Mouse (Mus musculus) spleen, postnatal 10 days (tissue): ENCODE results near the gene Grb2.

Experiments used
- DNase-seq, 2 experiments: peaks; one replicate each; pipeline ENCODE4 v3.0.0; 2021 to 2022; ENCODE audit warnings: low spot score in 2 of 2

Gene Grb2

GRCm38 (mm10) chr11:115712674-115713298 lies 4.4 kb upstream of the Grb2 start:
- no peak for DNase-seq

GRCm38 (mm10) chr11:115712268-115712667 lies 3.9 kb upstream of the Grb2 start:
- no peak for DNase-seq

- no peak for DNase-seq
Observed at GRCm38 (mm10) chr11:115711133-115711532, 2.7 kb upstream of the Grb2 start.

- no peak for DNase-seq
Observed at GRCm38 (mm10) chr11:115709829-115710559, 1.6 kb upstream of the Grb2 start.

- peak; percentile 47 to 61 for DNase-seq
Observed at GRCm38 (mm10) chr11:115708956-115709828, 795 bp upstream of the Grb2 start.

GRCm38 (mm10) chr11:115707313-115708208 lies 836 bp downstream of the Grb2 start:
- peak; percentile 61 to 66 for DNase-seq

- DNase-seq = no peak
Observed at GRCm38 (mm10) chr11:115706584-115706983, 1.8 kb downstream of the Grb2 start.

- DNase-seq = peak in 1 of 2 experiments; percentile 35
Observed at GRCm38 (mm10) chr11:115705561-115705960, 2.8 kb downstream of the Grb2 start.

- DNase-seq = no peak
Observed at GRCm38 (mm10) chr11:115704648-115705047, 3.7 kb downstream of the Grb2 start.

- DNase-seq = no peak
Observed at GRCm38 (mm10) chr11:115703466-115703865, 4.9 kb downstream of the Grb2 start.

GRCm38 (mm10) chr11:115698986-115699728 lies 9.2 kb downstream of the Grb2 start:
- peak; percentile 49 to 84 for DNase-seq

GRCm38 (mm10) chr11:115697722-115698121 lies 10.7 kb downstream of the Grb2 start:
- no peak for DNase-seq

GRCm38 (mm10) chr11:115697091-115697490 lies 11.3 kb downstream of the Grb2 start:
- no peak for DNase-seq

GRCm38 (mm10) chr11:115696471-115696870 lies 11.9 kb downstream of the Grb2 start:
- no peak for DNase-seq

- DNase-seq = no peak
Observed at GRCm38 (mm10) chr11:115693979-115694578, 14.3 kb downstream of the Grb2 start.

GRCm38 (mm10) chr11:115692800-115693199 lies 15.6 kb downstream of the Grb2 start:
- no peak for DNase-seq

GRCm38 (mm10) chr11:115691976-115692375 lies 16.4 kb downstream of the Grb2 start:
- no peak for DNase-seq

- DNase-seq = no peak
Observed at GRCm38 (mm10) chr11:115691511-115691910, 16.9 kb downstream of the Grb2 start.

GRCm38 (mm10) chr11:115691013-115691412 lies 17.4 kb downstream of the Grb2 start:
- DNase-seq = no peak

- DNase-seq = no peak
Observed at GRCm38 (mm10) chr11:115690356-115690755, 18.0 kb downstream of the Grb2 start.
